Mouse (Mus musculus) megakaryocyte-erythroid progenitor cell, adult 5-6 weeks (primary cell): ENCODE data around the gene Atp11a. TPM values are rescaled to one million over a fixed set of nuclear protein-coding genes. Genes with fewer than 3 reads are reported as not detected.

ENCODE experiments used
- total RNA-seq, 2 experiments: library from RNA; stranded (forward) in 1 of 2; stranded (reverse) in 1 of 2; fragments of 200-1000, 215-1000 nt in 1 of 2; fragments of >200 nt in 1 of 2; fragmentation: Nextera tagmentation in 1 of 2; gene quantifications; 2 replicates each; pipeline ENCODE4 v1.2.3; 2014 to 2017

The Atp11a gene
- total RNA-seq, 2 experiments from 2014 or later, result 3.5 to 5.5 TPM

Other genes starting within 250 kb of the Atp11a start
- gene Spaca7, start 184.0 kb upstream of the Atp11a start, total RNA-seq (2014; fragmentation: Nextera tagmentation), result not detected in 2 replicates
- gene Spaca7, start 184.0 kb upstream of the Atp11a start, total RNA-seq (2017), result not detected in 2 replicates
- 74.5 and 98.6 TPM in 2 replicates for gene Tubgcp3, start 84.8 kb upstream of the Atp11a start, total RNA-seq (2014; fragmentation: Nextera tagmentation)
- gene Tubgcp3, start 84.8 kb upstream of the Atp11a start, total RNA-seq (2017), result 42.4 and 59.8 TPM in 2 replicates
- 0.37 and 1.5 TPM in 2 replicates for gene Mcf2l, start 116.8 kb downstream of the Atp11a start, total RNA-seq (2014; fragmentation: Nextera tagmentation)
- 0.23 and 1.3 TPM in 2 replicates for gene Mcf2l, start 116.8 kb downstream of the Atp11a start, total RNA-seq (2017)